Mouse (Mus musculus): ENCODE measurements around the gene Cep250. TPM values are rescaled to one million over a fixed set of nuclear protein-coding genes. Genes with fewer than 3 reads are reported as not detected.
"Not testable (repeated sequence)": the region's sequence is repeated elsewhere in the genome, so short reads cannot be mapped to it uniquely, and the experiment has no call there.

The Cep250 gene
- polyA plus RNA-seq (2012; ENCODE audit: insufficient read depth, insufficient read length, missing spikeins) = 47.2 and 49.6 TPM in 2 replicates

- TF ChIP-seq CTCF (IDR thresholded peaks at IDR 0.05; ENCODE audit: low read depth, low read length) = no peak
- peak; percentile 51; the same call in 1 of the 2 replicates for TF ChIP-seq POLR2A (IDR thresholded peaks at IDR 0.05; ENCODE audit: borderline replicate concordance, low read depth, low read length)
- H3K27ac ChIP-seq (ENCODE audit: insufficient read depth, low read depth, low read length) = peak within 1 kb of the TSS; percentile 83
- peak within 1 kb of the TSS; percentile 98 for H3K4me3 ChIP-seq (ENCODE audit: insufficient read depth, low read length)
- H3K4me1 ChIP-seq (ENCODE audit: control insufficient read depth, insufficient read depth, low read length) = no peaks in the 10 kb centered on the region
Measured at GRCm38 (mm10) chr2:155956134-155957059, at the start of gene Cep250. TSS of gene Cep250 (plus strand) at chr2:155956458.

GRCm38 (mm10) chr2:155914684-155915083, 41.6 kb upstream of the Cep250 start:
- Histone ChIP-seq H3K4me1 (ENCODE audit: control insufficient read depth, insufficient read depth, low read length) (peaks cover 15% of the 10 kb centered on the region), H3K4me3 (ENCODE audit: insufficient read depth, low read length) (no peak overlapping the region), H3K27ac (ENCODE audit: insufficient read depth, low read depth, low read length) (peak overlapping the region; percentile 23; the same call in 1 of the 2 replicates)
- TF ChIP-seq POLR2A (IDR thresholded peaks at IDR 0.05; ENCODE audit: borderline replicate concordance, low read depth, low read length) (no peak), CTCF (IDR thresholded peaks at IDR 0.05; ENCODE audit: low read depth, low read length) (no peak)

- Histone ChIP-seq H3K4me1 (ENCODE audit: control insufficient read depth, insufficient read depth, low read length) (peaks cover 28% of the 10 kb centered on the region), H3K27ac (ENCODE audit: insufficient read depth, low read depth, low read length) (no peak overlapping the region), H3K4me3 (ENCODE audit: insufficient read depth, low read length) (no peak overlapping the region)
- TF ChIP-seq CTCF (IDR thresholded peaks at IDR 0.05; ENCODE audit: low read depth, low read length) (no peak), POLR2A (IDR thresholded peaks at IDR 0.05; ENCODE audit: borderline replicate concordance, low read depth, low read length) (no peak)
Measured at GRCm38 (mm10) chr2:155923143-155923542, 33.1 kb upstream of the Cep250 start.

GRCm38 (mm10) chr2:155925213-155925612, 31.0 kb upstream of the Cep250 start:
- peaks cover 32% of the 10 kb centered on the region for H3K4me1 ChIP-seq (ENCODE audit: control insufficient read depth, insufficient read depth, low read length)
- H3K27ac ChIP-seq (ENCODE audit: insufficient read depth, low read depth, low read length); H3K4me3 ChIP-seq (ENCODE audit: insufficient read depth, low read length): not testable (repeated sequence)

GRCm38 (mm10) chr2:155928711-155929345, 27.4 kb upstream of the Cep250 start:
- Histone ChIP-seq H3K4me3 (ENCODE audit: insufficient read depth, low read length) (peak overlapping the region; percentile 64), H3K4me1 (ENCODE audit: control insufficient read depth, insufficient read depth, low read length) (peaks cover 31% of the 10 kb centered on the region), H3K27ac (ENCODE audit: insufficient read depth, low read depth, low read length) (peak overlapping the region; percentile 80)
- no peak for TF ChIP-seq CTCF (IDR thresholded peaks at IDR 0.05; ENCODE audit: low read depth, low read length)
- no peak for TF ChIP-seq POLR2A (IDR thresholded peaks at IDR 0.05; ENCODE audit: borderline replicate concordance, low read depth, low read length)

GRCm38 (mm10) chr2:155929531-155930442, 26.5 kb upstream of the Cep250 start, which contains the start of gene Uqcc1:
TSS of gene Uqcc1 (minus strand) at chr2:155930310.
- Histone ChIP-seq H3K4me3 (ENCODE audit: insufficient read depth, low read length) (peak within 1 kb of the TSS; percentile 64), H3K4me1 (ENCODE audit: control insufficient read depth, insufficient read depth, low read length) (peaks cover 23% of the 10 kb centered on the region), H3K27ac (ENCODE audit: insufficient read depth, low read depth, low read length) (peak within 1 kb of the TSS; percentile 80)
- no peak; the same call in 1 of the 2 replicates for TF ChIP-seq POLR2A (IDR thresholded peaks at IDR 0.05; ENCODE audit: borderline replicate concordance, low read depth, low read length)
- no peak for TF ChIP-seq CTCF (IDR thresholded peaks at IDR 0.05; ENCODE audit: low read depth, low read length)

- TF ChIP-seq POLR2A (IDR thresholded peaks at IDR 0.05; ENCODE audit: borderline replicate concordance, low read depth, low read length) (no peak), CTCF (IDR thresholded peaks at IDR 0.05; ENCODE audit: low read depth, low read length) (no peak)
- no peak overlapping the region for H3K4me3 ChIP-seq (ENCODE audit: insufficient read depth, low read length)
- peaks cover 9% of the 10 kb centered on the region for H3K4me1 ChIP-seq (ENCODE audit: control insufficient read depth, insufficient read depth, low read length)
- H3K27ac ChIP-seq (ENCODE audit: insufficient read depth, low read depth, low read length) = no peak overlapping the region
Measured at GRCm38 (mm10) chr2:155939897-155940529, 16.2 kb upstream of the Cep250 start.

GRCm38 (mm10) chr2:155940681-155941080, 15.6 kb upstream of the Cep250 start, which contains the start of gene Gm15557:
TSS of gene Gm15557 (plus strand) at chr2:155940728.
- TF ChIP-seq POLR2A (IDR thresholded peaks at IDR 0.05; ENCODE audit: borderline replicate concordance, low read depth, low read length) (no peak), CTCF (IDR thresholded peaks at IDR 0.05; ENCODE audit: low read depth, low read length) (no peak)
- H3K4me1 ChIP-seq (ENCODE audit: control insufficient read depth, insufficient read depth, low read length) = peaks cover 9% of the 10 kb centered on the region
- no peak within 1 kb of the TSS for H3K27ac ChIP-seq (ENCODE audit: insufficient read depth, low read depth, low read length)
- H3K4me3 ChIP-seq (ENCODE audit: insufficient read depth, low read length) = no peak within 1 kb of the TSS
